Mouse (Mus musculus) gastrocnemius, adult 2 months (tissue): ENCODE results near the gene Nmrk1. TPM values are rescaled to one million over a fixed set of nuclear protein-coding genes. Genes with fewer than 3 reads are reported as not detected.
A peak's percentile ranks its signal among the peaks of the same experiment; 100 is the strongest.

Source experiments
- DNase-seq: peaks from one replicate; pipeline ENCODE4 v3.0.0; 2022
- H3K27ac ChIP-seq: fragments of 200-600 bp; 2 replicates; pipeline ENCODE4 v1.8.1; 2022; ENCODE audit warnings: mild to moderate bottlenecking
- H3K4me3 ChIP-seq: fragments of 200-600 bp; 2 replicates; pipeline ENCODE4 v1.8.1; 2022; ENCODE audit warnings: mild to moderate bottlenecking, moderate library complexity
- CTCF ChIP-seq: fragments of 200-600 bp; IDR thresholded peaks from 2 replicates; pipeline ENCODE4 v1.8.1; 2022; ENCODE audit warnings: antibody characterized with exemption, mild to moderate bottlenecking, moderate library complexity
- intact Hi-C: fragments of 180-260 bp; cut with DNase I; formaldehyde crosslinking; loops from one replicate; pipeline ENCODE4 v1.15.1; 2025
- total RNA-seq, 2 experiments: library from RNA; stranded (reverse); gene quantifications; 2 replicates each; pipeline ENCODE4 v1.2.3; 2021

The Nmrk1 gene
- total RNA-seq, 2 experiments from 2014 or later: 2.8 to 3.3 TPM

DNA sequence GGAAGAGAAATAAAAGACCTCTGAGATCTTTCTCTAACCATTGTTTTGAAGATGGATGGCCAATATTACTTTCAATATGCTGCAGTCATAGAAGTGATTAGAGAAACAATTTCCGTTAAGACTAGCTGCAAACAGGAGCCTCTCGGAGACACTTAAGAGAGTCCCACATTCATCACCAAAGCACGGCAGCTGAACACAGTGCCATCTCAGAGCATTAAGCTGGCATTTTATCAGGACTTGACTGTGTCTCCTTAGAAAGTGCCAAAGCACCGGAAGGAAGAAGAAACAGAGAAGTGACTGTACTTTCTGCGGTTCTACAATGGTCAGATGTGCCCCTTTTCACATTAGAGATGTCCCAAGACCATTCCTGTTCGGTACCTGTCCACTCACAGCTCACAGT lies 34.0 kb upstream of the Nmrk1 start:
- no peak for DNase-seq

DNA sequence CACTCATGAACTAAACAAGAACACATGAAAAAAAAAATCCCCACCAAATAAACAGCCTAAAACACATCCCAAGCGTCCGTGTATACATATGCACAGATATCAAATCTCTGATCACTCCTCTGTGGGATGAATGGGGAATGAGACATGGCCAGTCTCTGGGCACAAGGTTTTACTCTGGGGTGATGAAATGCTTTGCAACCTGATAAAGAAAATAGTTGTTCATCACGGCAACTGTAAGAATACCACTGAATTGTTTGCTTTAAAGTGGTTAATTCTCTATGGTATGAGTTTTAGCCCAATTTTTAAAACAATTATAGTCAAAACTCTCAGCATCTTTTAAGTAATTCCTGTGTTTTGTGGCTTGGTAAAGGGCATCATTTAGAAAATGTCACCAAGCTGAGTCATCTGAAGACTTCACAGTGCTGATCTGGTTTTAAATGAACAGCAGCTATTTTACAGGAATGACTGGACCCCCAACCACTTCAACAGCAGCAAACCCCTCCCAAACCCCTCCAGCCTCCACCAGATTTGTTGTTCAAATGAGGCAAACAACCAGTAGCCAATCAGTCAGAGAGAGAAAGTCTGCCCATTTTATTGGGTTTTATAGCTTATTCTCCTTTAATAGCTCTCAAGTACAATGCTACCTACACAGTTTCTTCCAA lies 33.4 kb upstream of the Nmrk1 start:
- intact Hi-C loops: no loop called here
- DNase-seq: no peak
- no peak for TF ChIP-seq CTCF
- Histone ChIP-seq H3K4me3 (no peak overlapping the region), H3K27ac (no peak overlapping the region)

More for the DNA sequence above, 34.0 kb upstream of the Nmrk1 start:
- TF ChIP-seq CTCF: no peak
- H3K27ac ChIP-seq: no peak overlapping the region
- no peak overlapping the region for H3K4me3 ChIP-seq
- intact Hi-C loops: no loop called here

DNA sequence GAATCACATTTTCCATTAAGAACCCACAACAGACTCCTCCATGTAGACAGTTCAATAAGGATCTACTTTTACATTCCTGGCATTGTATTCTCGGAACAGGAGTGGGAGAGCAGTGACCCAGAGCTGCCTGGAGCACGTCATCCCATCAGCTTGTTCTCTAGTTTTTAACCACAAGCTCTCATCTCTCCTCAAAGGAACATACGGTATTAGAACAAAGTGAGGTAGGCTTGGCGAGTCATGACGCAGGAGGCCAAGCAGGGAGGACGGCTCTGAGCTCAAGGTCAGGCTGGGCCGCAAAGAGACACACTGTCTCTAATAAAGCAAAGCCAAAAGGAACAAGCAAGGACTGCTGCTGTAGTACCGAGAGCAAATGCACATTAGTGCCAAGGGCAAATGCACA lies 32.7 kb upstream of the Nmrk1 start:
- Histone ChIP-seq H3K4me3 (no peak overlapping the region), H3K27ac (no peak overlapping the region)
- intact Hi-C loops: no loop called here
- DNase-seq: no peak
- no peak for TF ChIP-seq CTCF

DNA sequence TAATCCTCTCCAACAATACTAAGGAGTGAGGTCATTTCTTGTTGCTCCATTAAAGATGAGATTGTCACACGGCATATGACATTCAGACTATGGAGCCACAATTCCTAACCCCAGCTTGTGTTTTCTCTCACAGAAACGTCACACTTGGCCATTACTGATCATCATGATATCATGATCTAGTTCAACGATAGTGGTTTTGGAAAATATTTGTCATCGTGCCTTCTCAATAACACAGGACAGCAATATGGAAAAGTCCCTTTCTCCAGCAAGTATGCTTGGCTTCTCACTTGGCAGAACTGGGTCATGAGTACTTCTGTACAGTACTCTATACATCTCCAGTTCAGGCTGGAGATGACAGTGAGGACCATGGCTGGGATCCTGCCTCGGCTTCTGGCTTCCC lies 32.1 kb upstream of the Nmrk1 start:
- intact Hi-C loops: no loop called here
- no peak overlapping the region for H3K4me3 ChIP-seq
- DNase-seq: no peak
- no peak for TF ChIP-seq CTCF
- H3K27ac ChIP-seq: no peak overlapping the region

DNA sequence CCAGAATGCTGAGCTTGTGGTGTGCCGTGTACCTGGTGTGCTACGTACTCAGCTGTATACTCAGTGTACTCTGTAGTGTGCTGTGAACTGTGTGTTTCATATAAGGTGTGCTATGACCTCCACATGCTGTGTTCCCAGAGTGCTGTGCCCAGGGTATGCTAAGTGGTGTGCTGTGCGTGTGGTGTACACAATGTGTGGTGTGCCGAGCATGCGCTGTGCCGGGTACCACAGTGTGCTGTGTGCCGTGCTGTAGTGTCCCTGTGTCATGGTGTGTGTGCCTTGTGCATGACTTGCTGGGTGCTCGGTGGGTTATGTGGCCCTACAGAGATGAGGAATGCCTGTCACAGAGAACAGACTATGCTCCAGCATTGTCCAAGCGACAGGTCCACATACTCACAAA lies 31.1 kb upstream of the Nmrk1 start:
- DNase-seq: no peak
- no peak for TF ChIP-seq CTCF
- intact Hi-C loops: no loop called here
- H3K4me3 ChIP-seq: no peak overlapping the region
- H3K27ac ChIP-seq: no peak overlapping the region

DNA sequence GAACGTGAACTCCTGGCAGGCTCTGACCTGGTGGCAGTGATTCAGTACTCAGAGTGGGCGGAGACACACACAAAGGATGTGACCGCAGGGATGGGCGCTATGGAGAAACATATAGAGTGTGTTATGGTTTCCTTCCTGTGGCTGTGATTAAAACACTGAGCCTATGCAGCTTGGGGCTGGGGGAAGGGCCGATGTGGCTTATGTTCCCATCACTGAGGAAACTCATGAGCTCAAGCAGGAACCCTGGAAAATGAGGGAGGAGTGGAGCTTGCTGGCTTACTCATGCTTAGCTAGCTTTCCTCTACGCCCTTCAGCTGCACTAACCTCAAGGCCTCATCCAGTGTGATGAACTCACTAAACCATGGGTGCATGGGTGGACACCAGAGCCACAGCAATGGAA lies 28.7 kb upstream of the Nmrk1 start:
- Histone ChIP-seq H3K27ac (no peak overlapping the region), H3K4me3 (no peak overlapping the region)
- DNase-seq: no peak
- intact Hi-C loops: no loop called here
- TF ChIP-seq CTCF: no peak

DNA sequence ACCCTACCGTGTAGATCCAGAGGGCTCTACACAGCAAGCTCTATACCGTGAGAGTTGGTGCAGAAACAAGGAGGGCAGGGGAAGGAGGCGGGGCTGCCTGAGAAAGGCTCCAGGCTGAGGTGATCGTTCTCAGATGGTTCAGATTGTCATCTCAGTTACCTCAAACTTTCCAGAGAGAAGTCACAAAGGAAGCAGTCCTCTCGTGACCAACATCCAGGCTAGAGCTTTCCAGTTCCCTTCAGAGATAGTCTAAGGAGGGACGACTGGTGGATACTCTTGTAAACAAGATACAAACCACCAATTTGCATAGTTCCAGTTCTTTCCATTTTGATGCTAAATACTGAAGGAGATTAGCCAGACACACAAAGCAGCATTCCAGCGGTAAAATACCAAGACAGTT lies 23.8 kb upstream of the Nmrk1 start:
- TF ChIP-seq CTCF: no peak
- DNase-seq: no peak
- Histone ChIP-seq H3K27ac (peak overlapping the region; percentile 21; the same call in 1 of the 2 replicates), H3K4me3 (no peak overlapping the region)
- intact Hi-C loops: no loop called here

DNA sequence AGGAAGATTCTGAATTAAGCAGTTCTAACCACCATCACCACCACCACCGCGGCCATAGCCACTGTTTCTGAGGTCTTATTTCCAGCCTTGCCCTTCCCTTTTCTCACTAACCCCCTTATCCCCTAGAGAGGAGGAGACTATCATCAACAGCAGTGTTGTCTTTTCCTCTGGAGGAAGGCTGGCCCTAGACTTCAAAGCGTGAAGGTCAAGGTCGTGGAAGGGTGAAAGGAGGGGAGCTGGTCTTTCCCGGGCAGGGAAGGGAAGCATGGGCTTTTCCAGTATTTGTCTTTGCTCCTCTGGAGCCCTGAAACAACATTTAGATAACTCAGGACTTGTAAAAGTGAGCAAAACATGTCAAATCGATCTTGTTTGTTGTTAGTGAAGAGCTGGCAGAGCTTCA lies 22.8 kb upstream of the Nmrk1 start:
- no peak for TF ChIP-seq CTCF
- no peak for DNase-seq
- intact Hi-C loops: no loop called here
- 0 out of 2 replicates have a peak overlapping the region, but pooled peaks have one; percentile 16 for H3K27ac ChIP-seq
- H3K4me3 ChIP-seq: no peak overlapping the region

DNA sequence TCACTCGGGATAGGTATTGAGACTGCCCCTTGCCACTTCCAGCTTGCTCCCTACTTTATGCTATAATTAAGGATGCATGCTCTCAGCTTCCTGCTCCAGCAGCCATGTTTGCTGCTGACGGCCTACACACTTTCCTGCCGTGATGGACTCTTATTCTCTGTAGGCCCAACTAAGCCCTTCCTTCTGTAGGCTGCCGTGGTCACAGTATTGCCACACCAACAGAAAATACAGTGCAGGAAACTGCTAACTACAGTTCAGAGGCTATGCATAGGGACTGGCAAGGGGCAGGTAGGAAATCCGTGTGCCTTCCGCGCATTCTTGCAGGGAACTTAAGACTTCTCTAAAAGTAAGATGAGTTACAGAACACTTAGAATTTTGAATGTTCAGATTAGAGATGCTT lies 17.4 kb upstream of the Nmrk1 start:
- Histone ChIP-seq H3K27ac (no peak overlapping the region), H3K4me3 (no peak overlapping the region)
- no peak for DNase-seq
- TF ChIP-seq CTCF: no peak
- intact Hi-C loops: no loop called here

DNA sequence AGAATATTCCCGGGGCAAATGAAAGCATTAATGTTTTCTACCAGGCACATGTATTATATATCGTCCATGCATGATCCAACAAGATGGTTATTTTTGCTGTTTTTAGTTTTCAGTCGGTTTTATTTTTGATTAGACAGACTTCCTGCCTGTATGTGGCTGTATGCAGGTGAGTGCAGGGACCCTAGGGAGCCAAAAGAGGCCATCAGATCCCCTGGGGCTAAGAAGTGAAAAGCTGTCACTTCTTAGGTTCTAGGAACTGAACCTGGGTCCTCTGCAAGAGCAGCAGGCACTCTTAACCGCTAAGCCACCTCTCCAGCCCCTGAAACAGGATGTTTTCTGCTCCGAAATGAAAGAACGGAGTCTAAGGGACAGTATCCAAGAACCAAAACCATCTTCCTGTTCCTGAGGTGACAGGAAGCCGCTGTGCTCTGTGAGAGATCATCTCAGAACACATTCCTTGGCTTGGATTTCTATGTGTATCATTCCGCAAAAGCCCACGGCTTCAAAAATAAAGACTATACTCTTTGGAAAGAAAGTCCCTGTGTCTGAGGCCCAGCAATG lies 16.0 kb upstream of the Nmrk1 start:
- H3K27ac ChIP-seq: peak overlapping the region; percentile 65
- intact Hi-C loops: no loop called here
- peak overlapping the region; percentile 46 for H3K4me3 ChIP-seq
- TF ChIP-seq CTCF: no peak
- no peak for DNase-seq

DNA sequence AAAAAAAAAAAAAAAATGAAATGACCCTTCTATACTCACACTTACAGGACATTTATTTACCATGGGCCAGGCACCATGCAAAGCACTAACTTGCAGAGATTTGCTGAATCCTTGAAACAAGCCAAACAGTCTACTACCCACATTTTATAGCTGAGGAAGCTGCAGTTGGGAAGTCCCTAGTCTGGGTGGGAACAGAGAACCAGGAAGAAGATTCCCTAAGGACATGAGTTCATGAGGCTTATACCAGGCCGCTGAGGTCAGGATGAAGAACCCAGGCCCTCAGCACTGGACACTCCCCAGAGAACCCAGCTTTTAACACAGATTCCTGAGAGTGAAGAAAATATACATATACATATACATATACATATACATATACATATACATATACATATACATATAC lies 14.2 kb upstream of the Nmrk1 start:
- Histone ChIP-seq H3K27ac (peak overlapping the region; percentile 40), H3K4me3 (no peak overlapping the region)
- DNase-seq: no peak
- intact Hi-C loops: no loop called here
- no peak for TF ChIP-seq CTCF

DNA sequence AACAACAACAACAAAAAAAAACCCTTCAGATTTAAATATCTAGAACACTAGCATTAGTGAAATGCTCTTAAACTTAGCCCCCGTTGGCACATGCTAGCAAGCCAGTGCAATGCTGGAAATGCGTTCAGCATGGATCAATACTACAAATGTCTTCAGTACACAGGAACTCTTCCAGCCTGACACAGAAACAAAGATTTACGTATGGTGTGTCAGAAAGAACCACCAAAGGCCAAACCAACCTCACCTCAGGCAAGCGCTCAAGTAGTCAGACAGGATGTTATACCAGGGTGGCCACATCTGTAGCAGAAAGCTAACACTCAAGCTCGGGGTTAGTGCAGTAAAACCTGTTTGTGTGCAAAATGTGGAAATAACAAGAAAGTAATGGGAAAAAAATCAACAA lies 12.7 kb upstream of the Nmrk1 start:
- DNase-seq: no peak
- intact Hi-C loops: no loop called here
- no peak for TF ChIP-seq CTCF
- Histone ChIP-seq H3K27ac (no peak overlapping the region; the same call in 1 of the 2 replicates), H3K4me3 (no peak overlapping the region)

DNA sequence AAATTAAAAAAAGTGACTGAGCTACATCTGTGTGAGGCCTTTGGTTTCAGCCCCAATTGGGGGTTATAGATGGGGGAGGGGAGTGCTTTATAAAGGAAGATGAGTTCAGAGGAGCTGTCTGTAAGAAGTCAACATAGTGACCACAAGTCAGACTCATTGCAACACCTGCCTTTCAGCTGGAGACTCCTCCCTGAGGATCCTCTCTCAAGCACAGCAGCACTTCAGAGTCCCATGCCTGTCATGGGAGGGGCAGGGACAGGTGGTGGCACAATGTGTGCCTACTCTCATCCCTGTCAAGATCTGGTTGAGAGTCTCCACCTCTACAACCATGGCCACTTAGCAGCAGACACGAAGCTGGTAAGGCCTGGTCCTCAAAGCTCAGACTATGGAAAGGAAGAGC lies 12.1 kb upstream of the Nmrk1 start:
- H3K27ac ChIP-seq: peak overlapping the region; percentile 9; the same call in 1 of the 2 replicates
- no peak overlapping the region for H3K4me3 ChIP-seq
- no peak for TF ChIP-seq CTCF
- no peak for DNase-seq
- intact Hi-C loops: loop anchor here (5.0 kb wide), 1 partner anchor 32 kb away; no protein-coding TSS in a partner anchor

DNA sequence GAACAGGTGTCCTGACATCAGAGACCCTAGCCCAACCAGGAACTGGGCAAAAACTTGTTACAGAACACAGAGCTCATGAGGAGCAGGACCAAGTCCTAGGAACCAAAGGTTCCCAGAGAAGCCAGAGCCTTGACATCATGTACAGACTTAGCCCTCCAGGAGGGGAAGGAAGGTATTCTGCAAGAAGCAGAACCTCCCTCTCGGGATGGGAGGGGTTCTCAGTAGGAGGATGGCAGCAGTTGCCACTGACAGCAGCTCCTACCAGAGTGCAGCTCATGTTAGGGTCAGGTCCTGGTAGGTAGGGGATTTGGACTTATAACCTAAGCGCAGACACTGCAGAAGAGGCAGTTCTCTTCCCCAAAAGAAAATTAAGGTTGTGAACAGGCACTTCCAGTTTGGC lies 7.9 kb upstream of the Nmrk1 start:
- no peak overlapping the region for H3K4me3 ChIP-seq
- H3K27ac ChIP-seq: no peak overlapping the region
- no peak for TF ChIP-seq CTCF
- intact Hi-C loops: loop anchor here (5.0 kb wide), 1 partner anchor 37 kb away; no protein-coding TSS in a partner anchor
- no peak for DNase-seq
